Mouse (Mus musculus): ENCODE data around the gene Olfr92.

GRCm38 (mm10) chr17:37098178-37098577, 21.7 kb downstream of the Olfr92 start, which contains the start of gene Olfr91:
- TF ChIP-seq CTCF (IDR thresholded peaks at IDR 0.05; ENCODE audit: low read depth), result no peak
- no peak for TF ChIP-seq EP300 (optimal IDR thresholded peaks at IDR 0.05)
